Mouse (Mus musculus) heart, adult 2 months (tissue): Measurements from ENCODE around the gene Glt8d2.

ENCODE experiments used
- CTCF ChIP-seq: fragments of 200-600 bp; IDR thresholded peaks from 2 replicates; pipeline ENCODE4 v1.8.1; 2022; ENCODE audit warnings: antibody characterized with exemption, mild to moderate bottlenecking, moderate library complexity
- EP300 ChIP-seq: fragments of 200-500 bp; IDR thresholded peaks from 2 replicates; pipeline ENCODE4 v1.6.1; 2011; ENCODE audit warnings: low read depth, low read length, control low read depth; ENCODE audit not compliant: insufficient read depth

DNA sequence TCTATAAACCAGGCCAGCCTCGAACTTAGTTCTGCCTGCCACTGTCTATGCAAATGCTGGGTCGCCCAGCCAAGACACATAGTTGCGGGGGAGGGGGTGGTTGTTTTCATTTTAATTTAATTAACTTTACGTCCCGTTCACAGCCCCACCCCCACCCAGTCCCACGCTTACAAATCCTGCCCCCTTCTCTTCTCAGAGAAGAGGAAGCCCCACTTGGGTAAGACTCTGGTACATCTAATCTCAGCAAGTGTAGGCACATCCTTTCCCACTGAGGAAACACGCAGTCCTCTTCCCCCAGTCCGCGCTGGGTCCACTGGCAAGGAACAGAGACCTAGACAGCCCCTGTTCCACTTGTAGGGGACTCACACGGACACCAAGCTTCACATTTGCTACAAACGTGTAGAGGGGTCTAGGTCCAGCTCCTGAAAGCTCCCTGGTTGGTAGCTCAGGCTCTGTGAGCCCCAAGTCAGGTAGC, 61.3 kb downstream of the Glt8d2 start:
- TF ChIP-seq CTCF (no peak), EP300 (no peak)
